Mouse (Mus musculus) cerebellum, adult (tissue): ENCODE measurements around the gene Tm9sf1.
A peak's percentile ranks its signal among the peaks of the same experiment; 100 is the strongest.

Source experiments
- ATAC-seq: cut with Nextera tagmentation; 2 replicates; pipeline ENCODE4 v1.9.2; 2017; ENCODE audit warnings: mild to moderate bottlenecking, moderate library complexity, mixed read lengths; ENCODE audit not compliant: insufficient number of reproducible peaks, low FRiP score, low TSS enrichment

The Tm9sf1 gene

GRCm38 (mm10) chr14:55643060-55643907 is at the start of gene Tm9sf1:
Gene Tm9sf1 (minus strand): TSS chr14:55643806.
- peak; percentile 82 for ATAC-seq

GRCm38 (mm10) chr14:55689433-55689832 is 45.8 kb upstream of the Tm9sf1 start:
- ATAC-seq = no peak

GRCm38 (mm10) chr14:55682118-55682493 is 38.5 kb upstream of the Tm9sf1 start:
- ATAC-seq = peak; percentile 27; the same call in 1 of the 2 replicates

- peak; percentile 97 for ATAC-seq
Measured at GRCm38 (mm10) chr14:55681160-55682117, 37.8 kb upstream of the Tm9sf1 start, which contains the start of gene Tinf2. Gene Tinf2 (minus strand): TSS chr14:55681820.

- ATAC-seq = no peak
Measured at GRCm38 (mm10) chr14:55677615-55678014, 34.0 kb upstream of the Tm9sf1 start.

GRCm38 (mm10) chr14:55672741-55673060 is 29.1 kb upstream of the Tm9sf1 start:
- no peak for ATAC-seq

GRCm38 (mm10) chr14:55671833-55672740 is 28.5 kb upstream of the Tm9sf1 start, which contains the start of the genes Gmpr2 and Nedd8:
Gene Gmpr2 (plus strand): TSS chr14:55671941.
Gene Nedd8 (minus strand): TSS chr14:55672124.
- ATAC-seq = peak; percentile 99

GRCm38 (mm10) chr14:55671486-55671832 is 27.9 kb upstream of the Tm9sf1 start:
- peak; percentile 46; the same call in 1 of the 2 replicates for ATAC-seq

GRCm38 (mm10) chr14:55660636-55661035 is 17.0 kb upstream of the Tm9sf1 start:
- no peak for ATAC-seq

GRCm38 (mm10) chr14:55659960-55660573 is 16.5 kb upstream of the Tm9sf1 start, which contains the start of gene Mdp1:
Gene Mdp1 (minus strand): TSS chr14:55660508.
- ATAC-seq = peak; percentile 94

- no peak for ATAC-seq
Measured at GRCm38 (mm10) chr14:55658011-55658410, 14.4 kb upstream of the Tm9sf1 start.

- ATAC-seq = no peak
Measured at GRCm38 (mm10) chr14:55656935-55657334, 13.3 kb upstream of the Tm9sf1 start.

- ATAC-seq = no peak
Measured at GRCm38 (mm10) chr14:55651528-55651927, 7.9 kb upstream of the Tm9sf1 start.

- no peak for ATAC-seq
Measured at GRCm38 (mm10) chr14:55649884-55650283, 6.3 kb upstream of the Tm9sf1 start, which contains the start of gene Tssk4. Gene Tssk4 (plus strand): TSS chr14:55650184.

GRCm38 (mm10) chr14:55644261-55644888 is 769 bp upstream of the Tm9sf1 start:
- no peak for ATAC-seq

- ATAC-seq = peak; percentile 10; the same call in 1 of the 2 replicates
Measured at GRCm38 (mm10) chr14:55642679-55643059, 937 bp downstream of the Tm9sf1 start.

GRCm38 (mm10) chr14:55641291-55641690 is 2.3 kb downstream of the Tm9sf1 start:
- no peak for ATAC-seq

GRCm38 (mm10) chr14:55640816-55641215 is 2.8 kb downstream of the Tm9sf1 start:
- no peak for ATAC-seq

GRCm38 (mm10) chr14:55637795-55638194 is 5.8 kb downstream of the Tm9sf1 start, which contains the start of gene Gm49378:
Gene Gm49378 (minus strand): TSS chr14:55637895.
- ATAC-seq = no peak
